Mouse (Mus musculus): ENCODE measurements around the gene Spty2d1. TPM values are rescaled to one million over a fixed set of nuclear protein-coding genes. Genes with fewer than 3 reads are reported as not detected.
A peak's percentile ranks its signal among the peaks of the same experiment; 100 is the strongest.
"Not testable (repeated sequence)": the region's sequence is repeated elsewhere in the genome, so short reads cannot be mapped to it uniquely, and the experiment has no call there.

Gene Spty2d1
- total RNA-seq, 1 experiment from 2014 or later, result 84.5 TPM

DNA sequence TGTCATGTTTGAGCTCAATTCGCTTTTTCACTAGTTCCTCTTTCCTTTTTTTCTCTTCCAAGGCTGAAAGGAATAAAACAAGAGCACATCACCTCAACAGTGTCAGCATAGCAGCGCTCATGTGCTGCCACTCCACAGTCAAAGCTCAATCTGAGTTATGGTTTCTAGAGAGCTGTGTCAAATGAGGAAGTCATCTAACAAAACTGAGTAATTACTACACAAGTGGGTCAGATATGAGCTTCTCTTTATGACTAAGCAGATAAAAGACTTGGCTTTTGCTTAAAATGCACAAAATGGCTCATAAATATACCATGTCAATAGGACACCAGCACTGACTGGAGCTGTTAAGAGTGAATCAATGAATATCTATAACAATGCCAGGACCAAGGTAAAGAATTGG lies 9.3 kb downstream of the Spty2d1 start:
- ATAC-seq (replicated peaks; ENCODE audit: insufficient number of reproducible peaks, low FRiP score, low TSS enrichment, poor library complexity, severe bottlenecking), result peak; percentile 59; the same call in 1 of the 2 replicates

DNA sequence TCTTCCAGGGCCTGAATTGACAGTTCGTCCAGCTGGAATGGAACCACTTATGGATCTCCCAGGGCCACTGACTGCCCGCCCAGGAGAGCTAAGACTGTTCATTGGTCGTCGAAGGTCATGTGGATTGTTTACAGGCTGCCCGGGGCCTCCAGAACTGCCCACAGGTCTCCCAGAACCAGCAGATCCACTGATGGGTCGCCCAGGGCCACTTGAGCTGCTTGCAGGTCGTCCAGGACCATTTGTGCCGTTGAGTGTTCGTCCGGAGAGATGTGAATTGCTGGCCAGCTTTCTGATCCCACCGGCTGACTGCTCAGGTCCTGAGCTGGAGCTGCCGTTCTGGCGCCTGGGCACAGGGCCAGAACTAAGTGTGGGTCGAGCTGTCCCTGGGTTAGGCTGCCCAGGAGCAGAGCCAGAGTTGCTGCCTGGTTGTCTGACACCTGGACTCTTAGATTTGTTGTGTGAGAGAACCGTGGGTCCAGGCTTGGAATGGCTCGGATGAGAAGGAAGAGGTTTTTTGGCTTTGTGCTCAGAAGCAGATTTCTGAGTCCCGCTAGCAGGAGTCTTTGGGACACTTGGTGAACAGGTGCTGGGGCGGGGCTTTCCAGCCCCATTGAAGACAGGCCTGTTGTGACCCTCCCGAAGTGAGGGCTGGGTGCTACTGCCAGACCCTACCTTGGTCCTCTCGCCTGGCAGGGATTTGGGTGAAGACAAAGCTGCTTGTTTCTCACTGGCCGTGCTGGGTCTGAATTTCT lies 10.4 kb downstream of the Spty2d1 start:
- ATAC-seq (replicated peaks; ENCODE audit: insufficient number of reproducible peaks, low FRiP score, low TSS enrichment, poor library complexity, severe bottlenecking), result no peak

DNA sequence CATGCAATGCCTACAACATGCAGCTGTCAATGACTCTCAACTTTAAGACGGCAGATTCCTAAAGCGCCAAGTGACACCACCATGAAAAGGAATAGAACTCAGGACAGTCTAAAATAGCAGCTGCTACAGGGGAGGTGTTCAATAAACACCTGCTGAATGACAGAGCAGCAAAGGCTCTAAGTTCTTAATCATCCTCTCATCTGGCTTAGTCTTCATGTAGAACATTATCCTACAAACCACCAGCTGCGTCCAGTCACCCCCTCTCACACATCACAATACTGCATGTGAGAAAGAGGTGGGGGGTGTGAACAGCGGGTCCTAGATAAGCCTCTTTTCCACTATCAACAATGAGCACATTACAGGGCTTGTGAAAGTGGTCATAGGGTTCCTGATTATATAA lies 11.2 kb downstream of the Spty2d1 start:
- no peak for ATAC-seq (replicated peaks; ENCODE audit: insufficient number of reproducible peaks, low FRiP score, low TSS enrichment, poor library complexity, severe bottlenecking)

- ATAC-seq (replicated peaks; ENCODE audit: insufficient number of reproducible peaks, low FRiP score, low TSS enrichment, poor library complexity, severe bottlenecking), result no peak
These were observed 12.7 kb downstream of the Spty2d1 start for GRCm38 (mm10) chr7:46995558-46995957.

DNA sequence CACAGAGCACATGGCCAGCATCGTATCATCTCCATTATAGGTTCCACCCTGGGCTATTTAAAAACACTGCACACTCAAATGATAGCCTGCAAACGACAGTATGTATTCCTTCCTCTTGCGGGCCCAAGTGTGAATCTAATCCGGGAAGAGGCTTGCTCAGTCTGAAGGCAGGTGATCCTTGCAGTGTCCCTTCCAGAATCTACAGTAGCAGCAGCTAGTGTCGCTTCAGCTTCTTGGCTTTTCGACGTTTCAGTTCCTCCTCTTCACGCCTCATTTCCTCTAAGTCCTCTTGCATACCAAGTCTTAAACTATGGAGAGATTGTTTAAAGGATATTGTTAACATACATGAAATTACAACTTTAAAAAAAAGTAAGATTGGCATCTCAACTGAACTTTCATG lies 15.1 kb downstream of the Spty2d1 start:
- no peak for ATAC-seq (replicated peaks; ENCODE audit: insufficient number of reproducible peaks, low FRiP score, low TSS enrichment, poor library complexity, severe bottlenecking)

DNA sequence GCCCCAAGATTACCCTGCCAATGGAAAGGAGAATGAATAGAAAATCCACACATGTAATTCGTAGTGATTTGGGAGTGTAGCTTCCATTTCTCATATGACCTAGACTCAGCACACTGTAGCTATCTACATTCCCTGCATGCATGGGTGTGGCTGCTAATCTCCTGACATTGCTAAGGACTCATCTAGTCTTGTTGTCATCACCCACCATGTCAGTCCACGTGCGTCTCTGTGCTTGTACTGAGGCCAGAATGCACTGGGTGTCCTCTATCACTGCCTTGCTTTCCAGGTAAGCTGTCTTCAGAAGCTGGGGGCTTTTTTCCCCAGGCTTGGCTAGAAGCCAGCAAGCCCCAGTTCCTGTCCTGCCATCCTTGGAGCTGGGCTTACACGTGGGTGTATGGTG lies 18.8 kb downstream of the Spty2d1 start:
- not testable (repeated sequence) for ATAC-seq (replicated peaks; ENCODE audit: insufficient number of reproducible peaks, low FRiP score, low TSS enrichment, poor library complexity, severe bottlenecking)

DNA sequence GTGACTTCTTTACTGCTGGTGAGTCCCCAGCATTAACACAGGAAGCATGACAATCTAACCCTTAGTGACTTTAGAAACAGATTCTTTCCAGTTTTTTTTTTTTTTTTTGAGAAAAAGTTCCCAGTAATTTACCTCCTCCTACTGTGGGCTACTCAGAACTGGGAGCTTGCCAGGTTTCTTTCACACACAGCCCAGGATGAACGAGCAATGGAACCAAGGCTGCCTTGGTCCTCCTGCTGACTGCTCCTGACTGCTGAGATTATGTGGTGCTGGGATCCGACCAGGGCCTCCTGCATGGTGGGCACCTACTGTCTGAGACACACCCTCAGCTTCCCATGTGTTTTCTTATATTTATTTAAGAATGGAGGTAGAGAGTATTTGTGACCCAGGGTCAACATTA lies 21.1 kb downstream of the Spty2d1 start:
- no peak for ATAC-seq (replicated peaks; ENCODE audit: insufficient number of reproducible peaks, low FRiP score, low TSS enrichment, poor library complexity, severe bottlenecking)

- ATAC-seq (replicated peaks; ENCODE audit: insufficient number of reproducible peaks, low FRiP score, low TSS enrichment, poor library complexity, severe bottlenecking), result peak; percentile 30; the same call in 1 of the 2 replicates
These were observed 21.6 kb downstream of the Spty2d1 start for GRCm38 (mm10) chr7:46986646-46987045.

GRCm38 (mm10) chr7:46985718-46986505 lies 22.3 kb downstream of the Spty2d1 start:
- ATAC-seq (replicated peaks; ENCODE audit: insufficient number of reproducible peaks, low FRiP score, low TSS enrichment, poor library complexity, severe bottlenecking), result peak; percentile 90

- no peak for ATAC-seq (replicated peaks; ENCODE audit: insufficient number of reproducible peaks, low FRiP score, low TSS enrichment, poor library complexity, severe bottlenecking)
These were observed 24.9 kb downstream of the Spty2d1 start, which contains the start of gene Gm9999 for GRCm38 (mm10) chr7:46983280-46983679. Gm9999 (plus strand) TSS chr7:46983580.

GRCm38 (mm10) chr7:46975456-46975855 lies 32.8 kb downstream of the Spty2d1 start:
- no peak for ATAC-seq (replicated peaks; ENCODE audit: insufficient number of reproducible peaks, low FRiP score, low TSS enrichment, poor library complexity, severe bottlenecking)

- ATAC-seq (replicated peaks; ENCODE audit: insufficient number of reproducible peaks, low FRiP score, low TSS enrichment, poor library complexity, severe bottlenecking), result no peak
These were observed 33.6 kb downstream of the Spty2d1 start for GRCm38 (mm10) chr7:46974648-46975047.

DNA sequence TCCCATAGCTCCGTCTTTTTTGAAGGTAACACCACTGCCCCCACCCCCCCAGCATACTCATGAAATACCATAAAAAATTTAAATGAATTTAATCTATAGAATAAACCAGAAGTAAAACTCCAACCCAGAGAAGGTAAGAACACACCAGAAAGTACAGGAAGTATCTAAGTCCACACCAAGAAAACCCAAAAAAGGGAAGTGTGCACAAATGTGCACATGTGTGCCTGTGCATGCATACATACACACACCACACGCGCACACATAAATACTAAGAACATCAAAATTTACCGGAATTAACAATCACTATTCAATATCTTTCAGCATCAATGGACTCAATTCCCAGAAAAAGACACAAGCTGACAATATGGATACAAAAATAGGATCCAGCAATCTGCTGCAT lies 38.3 kb downstream of the Spty2d1 start:
- no peak for ATAC-seq (replicated peaks; ENCODE audit: insufficient number of reproducible peaks, low FRiP score, low TSS enrichment, poor library complexity, severe bottlenecking)

- ATAC-seq (replicated peaks; ENCODE audit: insufficient number of reproducible peaks, low FRiP score, low TSS enrichment, poor library complexity, severe bottlenecking), result 0 out of 2 replicates have a peak, but pooled peaks have one; percentile 22
These were observed 44.1 kb downstream of the Spty2d1 start for GRCm38 (mm10) chr7:46964070-46964469.

- peak; percentile 74 for ATAC-seq (replicated peaks; ENCODE audit: insufficient number of reproducible peaks, low FRiP score, low TSS enrichment, poor library complexity, severe bottlenecking)
These were observed 45.2 kb downstream of the Spty2d1 start for GRCm38 (mm10) chr7:46962806-46963618.

DNA sequence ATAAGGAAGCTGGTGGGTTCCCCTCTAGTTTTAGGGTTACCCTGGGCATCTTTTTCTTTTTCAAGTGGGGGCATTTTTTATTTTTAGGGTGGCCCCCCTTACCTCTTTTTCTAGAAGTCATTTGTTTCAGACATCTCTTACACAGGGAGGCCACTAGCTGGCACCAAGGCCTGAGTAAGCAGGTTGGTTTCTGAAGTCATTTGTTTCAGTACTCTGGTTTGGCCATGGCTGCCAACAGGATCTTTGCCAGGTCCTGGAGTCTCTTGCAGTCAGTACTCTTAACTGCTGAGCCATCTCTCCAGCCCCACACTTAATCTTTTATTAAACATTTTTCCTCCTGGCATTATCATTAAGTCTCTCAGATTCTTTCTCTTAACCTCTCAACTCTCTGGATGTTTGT lies 46.1 kb downstream of the Spty2d1 start:
- no peak for ATAC-seq (replicated peaks; ENCODE audit: insufficient number of reproducible peaks, low FRiP score, low TSS enrichment, poor library complexity, severe bottlenecking)

- ATAC-seq (replicated peaks; ENCODE audit: insufficient number of reproducible peaks, low FRiP score, low TSS enrichment, poor library complexity, severe bottlenecking), result no peak
These were observed 47.2 kb downstream of the Spty2d1 start for GRCm38 (mm10) chr7:46960991-46961390.

- no peak for ATAC-seq (replicated peaks; ENCODE audit: insufficient number of reproducible peaks, low FRiP score, low TSS enrichment, poor library complexity, severe bottlenecking)
These were observed 49.4 kb downstream of the Spty2d1 start for GRCm38 (mm10) chr7:46958853-46959252.

Measured in monocyte, adult 5-6 weeks (primary cell).